Mouse (Mus musculus): ENCODE measurements around the gene H2afj. TPM values are rescaled to one million over a fixed set of nuclear protein-coding genes. Genes with fewer than 3 reads are reported as not detected.

H2afj gene
- polyA plus RNA-seq, 1 experiment from 2014 or later = 445 TPM

GRCm38 (mm10) chr6:136844903-136845302 is 36.9 kb downstream of the H2afj start:
- no peak overlapping the region for H3K4me2 ChIP-seq (replicated peaks; ENCODE audit: low read depth)
- no peaks in the 10 kb centered on the region for H3K4me1 ChIP-seq (replicated peaks; ENCODE audit: control insufficient read depth, insufficient read depth)
- no peak overlapping the region for H3K9ac ChIP-seq (ENCODE audit: low read length)
- no peak overlapping the region for H3K4me3 ChIP-seq (ENCODE audit: low read depth, low read length)
- 56% methylated on average over 2 of the region's 2 CpGs for WGBS
- no peaks in the 10 kb centered on the region for H3K36me3 ChIP-seq (ENCODE audit: control insufficient read depth, insufficient read depth, low read length)
- no peak overlapping the region for H3K27ac ChIP-seq (replicated peaks)
- TF ChIP-seq CTCF (IDR thresholded peaks at IDR 0.05; ENCODE audit: low read depth) (no peak), EP300 (optimal IDR thresholded peaks at IDR 0.05) (no peak)
- H3K9me3 ChIP-seq (ENCODE audit: control insufficient read depth, low read length) = no peaks in the 10 kb centered on the region
- no peak for DNase-seq (ENCODE audit: low spot score)
- ATAC-seq (ENCODE audit: low FRiP score, low TSS enrichment) = no peak
- H3K27me3 ChIP-seq (ENCODE audit: control insufficient read depth, insufficient read depth, low read length) = no peaks in the 10 kb centered on the region

- TF ChIP-seq CTCF (IDR thresholded peaks at IDR 0.05; ENCODE audit: low read depth) (no peak), EP300 (optimal IDR thresholded peaks at IDR 0.05) (no peak)
- DNase-seq (ENCODE audit: low spot score) (no peak), ATAC-seq (ENCODE audit: low FRiP score, low TSS enrichment) (no peak)
Observed at GRCm38 (mm10) chr6:136845706-136846480, 37.8 kb downstream of the H2afj start.

GRCm38 (mm10) chr6:136847267-136847666 is 39.2 kb downstream of the H2afj start:
- Histone ChIP-seq H3K27me3 (ENCODE audit: control insufficient read depth, insufficient read depth, low read length) (no peaks in the 10 kb centered on the region), H3K9me3 (ENCODE audit: control insufficient read depth, low read length) (no peaks in the 10 kb centered on the region), H3K36me3 (ENCODE audit: control insufficient read depth, insufficient read depth, low read length) (no peaks in the 10 kb centered on the region), H3K4me1 (replicated peaks; ENCODE audit: control insufficient read depth, insufficient read depth) (no peaks in the 10 kb centered on the region), H3K4me3 (ENCODE audit: low read depth, low read length) (no peak overlapping the region), H3K4me2 (replicated peaks; ENCODE audit: low read depth) (no peak overlapping the region), H3K27ac (replicated peaks) (no peak overlapping the region), H3K9ac (ENCODE audit: low read length) (no peak overlapping the region)
- TF ChIP-seq EP300 (optimal IDR thresholded peaks at IDR 0.05) (no peak), CTCF (IDR thresholded peaks at IDR 0.05; ENCODE audit: low read depth) (no peak)
- WGBS = 92% methylated on average over 3 of the region's 3 CpGs
- no peak for DNase-seq (ENCODE audit: low spot score)
- no peak for ATAC-seq (ENCODE audit: low FRiP score, low TSS enrichment)

More at GRCm38 (mm10) chr6:136845706-136846480, 37.8 kb downstream of the H2afj start:
- H3K9ac ChIP-seq (ENCODE audit: low read length) = no peak overlapping the region
- WGBS = 72% methylated on average over 5 of the region's 5 CpGs
- no peaks in the 10 kb centered on the region for H3K27me3 ChIP-seq (ENCODE audit: control insufficient read depth, insufficient read depth, low read length)
- no peak overlapping the region for H3K4me3 ChIP-seq (ENCODE audit: low read depth, low read length)
- no peaks in the 10 kb centered on the region for H3K4me1 ChIP-seq (replicated peaks; ENCODE audit: control insufficient read depth, insufficient read depth)
- H3K27ac ChIP-seq (replicated peaks) = no peak overlapping the region
- no peaks in the 10 kb centered on the region for H3K36me3 ChIP-seq (ENCODE audit: control insufficient read depth, insufficient read depth, low read length)
- no peaks in the 10 kb centered on the region for H3K9me3 ChIP-seq (ENCODE audit: control insufficient read depth, low read length)
- H3K4me2 ChIP-seq (replicated peaks; ENCODE audit: low read depth) = no peak overlapping the region

GRCm38 (mm10) chr6:136847790-136848189 is 39.7 kb downstream of the H2afj start:
- no peaks in the 10 kb centered on the region for H3K4me1 ChIP-seq (replicated peaks; ENCODE audit: control insufficient read depth, insufficient read depth)
- 22% methylated on average over 2 of the region's 2 CpGs for WGBS
- ATAC-seq (ENCODE audit: low FRiP score, low TSS enrichment) = peak; percentile 59; the same call in 1 of the 2 replicates
- no peak overlapping the region for H3K9ac ChIP-seq (ENCODE audit: low read length)
- DNase-seq (ENCODE audit: low spot score) = peak; percentile 68
- H3K4me2 ChIP-seq (replicated peaks; ENCODE audit: low read depth) = no peak overlapping the region
- H3K27ac ChIP-seq (replicated peaks) = no peak overlapping the region
- H3K4me3 ChIP-seq (ENCODE audit: low read depth, low read length) = no peak overlapping the region
- no peaks in the 10 kb centered on the region for H3K27me3 ChIP-seq (ENCODE audit: control insufficient read depth, insufficient read depth, low read length)
- no peaks in the 10 kb centered on the region for H3K9me3 ChIP-seq (ENCODE audit: control insufficient read depth, low read length)
- no peaks in the 10 kb centered on the region for H3K36me3 ChIP-seq (ENCODE audit: control insufficient read depth, insufficient read depth, low read length)
- TF ChIP-seq EP300 (optimal IDR thresholded peaks at IDR 0.05) = no peak
- TF ChIP-seq CTCF (IDR thresholded peaks at IDR 0.05; ENCODE audit: low read depth) = peak; percentile 78

- H3K27me3 ChIP-seq (ENCODE audit: control insufficient read depth, insufficient read depth, low read length) = no peaks in the 10 kb centered on the region
- no peak overlapping the region for H3K27ac ChIP-seq (replicated peaks)
- no peak for ATAC-seq (ENCODE audit: low FRiP score, low TSS enrichment)
- WGBS = 74% methylated on average over 8 of the region's 8 CpGs
- no peaks in the 10 kb centered on the region for H3K9me3 ChIP-seq (ENCODE audit: control insufficient read depth, low read length)
- H3K4me3 ChIP-seq (ENCODE audit: low read depth, low read length) = no peak overlapping the region
- H3K36me3 ChIP-seq (ENCODE audit: control insufficient read depth, insufficient read depth, low read length) = no peaks in the 10 kb centered on the region
- DNase-seq (ENCODE audit: low spot score) = no peak
- H3K4me1 ChIP-seq (replicated peaks; ENCODE audit: control insufficient read depth, insufficient read depth) = no peaks in the 10 kb centered on the region
- no peak for TF ChIP-seq CTCF (IDR thresholded peaks at IDR 0.05; ENCODE audit: low read depth)
- H3K4me2 ChIP-seq (replicated peaks; ENCODE audit: low read depth) = no peak overlapping the region
- H3K9ac ChIP-seq (ENCODE audit: low read length) = no peak overlapping the region
Observed at GRCm38 (mm10) chr6:136848399-136848798, 40.4 kb downstream of the H2afj start.

- TF ChIP-seq CTCF (IDR thresholded peaks at IDR 0.05; ENCODE audit: low read depth) (no peak), EP300 (optimal IDR thresholded peaks at IDR 0.05) (no peak)
- no peaks in the 10 kb centered on the region for H3K36me3 ChIP-seq (ENCODE audit: control insufficient read depth, insufficient read depth, low read length)
- H3K27me3 ChIP-seq (ENCODE audit: control insufficient read depth, insufficient read depth, low read length) = no peaks in the 10 kb centered on the region
- DNase-seq (ENCODE audit: low spot score) (no peak), ATAC-seq (ENCODE audit: low FRiP score, low TSS enrichment) (no peak)
- no peaks in the 10 kb centered on the region for H3K9me3 ChIP-seq (ENCODE audit: control insufficient read depth, low read length)
- 0 out of 2 replicates have a peak overlapping the region, but pooled peaks have one; percentile 13 for H3K27ac ChIP-seq (replicated peaks)
- H3K4me3 ChIP-seq (ENCODE audit: low read depth, low read length) = no peak overlapping the region
- WGBS = 88% methylated on average over 5 of the region's 5 CpGs
- no peak overlapping the region for H3K9ac ChIP-seq (ENCODE audit: low read length)
- H3K4me2 ChIP-seq (replicated peaks; ENCODE audit: low read depth) = no peak overlapping the region
- H3K4me1 ChIP-seq (replicated peaks; ENCODE audit: control insufficient read depth, insufficient read depth) = no peaks in the 10 kb centered on the region
Observed at GRCm38 (mm10) chr6:136848971-136849370, 40.9 kb downstream of the H2afj start.
